Mouse (Mus musculus): ENCODE results near the gene Miga2. TPM values are rescaled to one million over a fixed set of nuclear protein-coding genes. Genes with fewer than 3 reads are reported as not detected.

Gene Miga2
- polyA plus RNA-seq (2015; fragmentation: Nextera tagmentation; extraction: Ambion mirVana) = 23.3 and 23.9 TPM in 2 replicates

DNA sequence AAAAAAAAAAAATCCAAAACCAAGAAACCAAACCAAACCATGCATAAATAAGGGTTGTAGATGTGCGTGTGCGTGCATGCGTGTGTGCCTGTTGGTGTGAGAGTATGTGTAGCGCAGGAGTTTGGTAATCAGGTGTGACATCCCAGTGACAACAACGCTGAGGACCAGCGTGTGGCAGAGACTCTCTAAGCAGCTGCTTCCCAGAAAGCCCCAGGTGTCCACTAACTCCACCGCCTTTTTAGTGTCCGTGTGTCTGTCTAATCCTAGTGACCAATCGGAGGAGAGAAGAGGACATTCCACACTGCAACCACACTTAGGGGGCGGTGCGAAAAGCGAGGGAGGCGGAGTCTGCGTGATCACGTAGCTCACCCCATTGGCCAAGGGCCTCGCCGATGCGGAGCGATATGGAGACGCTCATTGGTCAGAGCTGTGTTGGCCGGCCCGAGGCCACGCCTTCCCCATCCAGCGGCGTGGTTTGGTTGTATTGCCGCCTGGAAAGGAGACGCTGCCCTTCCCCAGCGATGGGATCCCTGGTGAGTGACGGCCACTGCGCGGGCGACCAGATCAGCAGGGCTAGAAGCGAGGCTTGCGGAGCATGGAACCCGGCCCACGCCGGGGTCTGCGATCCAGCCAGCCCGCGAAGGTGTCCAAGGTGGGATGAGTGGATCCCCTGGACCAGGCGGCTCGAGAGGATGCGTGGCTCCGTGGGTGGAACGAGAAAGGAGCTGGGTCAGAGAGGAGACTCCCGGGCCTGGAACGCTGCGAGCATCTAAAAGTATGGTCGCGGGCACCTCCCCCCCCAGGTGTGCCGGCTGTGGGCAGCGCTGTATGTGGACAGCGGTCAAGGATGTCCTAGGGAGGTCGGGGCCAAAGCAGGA is at the start of gene Miga2:
Gene Miga2 (plus strand): TSS at position 461 of the 878 bp plus-strand sequence.
- Histone ChIP-seq H3K4me1 (peaks cover 15% of the 10 kb centered on the region), H3K36me3 (peaks cover 21% of the 10 kb centered on the region), H3K9ac (peak within 1 kb of the TSS; percentile 83), H3K27ac (peak within 1 kb of the TSS; percentile 84), H3K4me3 (peak within 1 kb of the TSS; percentile 95), H3K27me3 (no peaks in the 10 kb centered on the region), H3K4me2 (peak within 1 kb of the TSS; percentile 82), H3K9me3 (no peaks in the 10 kb centered on the region)
- under 1% methylated on average over 54 of the region's 54 CpGs for WGBS
- ATAC-seq (ENCODE audit: insufficient number of reproducible peaks, low FRiP score, low TSS enrichment, low read depth) = peak; percentile 98

DNA sequence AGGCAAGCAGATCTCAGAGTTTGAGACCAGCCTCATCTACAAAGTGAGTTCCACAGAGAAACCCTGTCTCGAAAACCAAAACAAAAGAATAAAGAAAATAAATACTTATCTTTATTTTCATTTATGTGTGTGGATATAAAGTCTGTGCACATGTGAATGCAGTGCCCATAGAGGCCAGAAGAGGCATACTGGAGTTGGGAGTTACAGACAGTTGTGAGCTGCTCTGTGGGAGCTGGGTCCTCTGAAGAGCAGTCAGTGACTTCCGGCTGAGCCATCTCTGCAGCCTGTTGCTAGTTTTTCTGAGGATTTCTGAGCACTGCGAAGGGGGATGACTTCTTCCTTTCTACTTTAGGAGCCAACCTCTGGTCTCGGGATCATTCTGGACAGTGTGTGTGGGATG is 47.9 kb upstream of the Miga2 start:
- no peak overlapping the region for H3K4me2 ChIP-seq
- ATAC-seq (ENCODE audit: insufficient number of reproducible peaks, low FRiP score, low TSS enrichment, low read depth) = no peak

DNA sequence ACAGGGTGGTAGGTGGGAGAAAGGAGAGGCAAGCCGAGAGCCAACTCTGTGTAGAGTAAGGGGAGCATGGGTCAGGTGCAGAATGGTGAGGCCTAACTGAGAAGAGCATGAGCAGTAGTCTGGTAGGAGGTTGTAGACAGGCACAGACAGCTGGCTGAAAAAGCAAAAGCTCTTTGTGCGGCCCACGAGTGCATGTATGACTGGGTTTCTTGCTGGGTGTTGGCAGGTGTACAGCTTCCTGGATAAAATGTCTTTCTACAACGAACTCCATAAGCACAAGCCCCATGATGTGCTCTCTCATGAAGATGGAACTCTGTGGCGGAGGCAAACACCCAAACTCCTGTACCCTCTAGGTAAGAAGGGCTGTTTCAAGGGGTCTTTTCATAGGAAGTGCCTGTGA is 47.1 kb upstream of the Miga2 start:
- Histone ChIP-seq H3K36me3 (peaks cover 86% of the 10 kb centered on the region), H3K9ac (no peak overlapping the region), H3K4me1 (no peaks in the 10 kb centered on the region), H3K9me3 (no peaks in the 10 kb centered on the region), H3K27ac (no peak overlapping the region), H3K4me2 (no peak overlapping the region), H3K27me3 (no peaks in the 10 kb centered on the region), H3K4me3 (no peak overlapping the region)
- no peak for ATAC-seq (ENCODE audit: insufficient number of reproducible peaks, low FRiP score, low TSS enrichment, low read depth)
- 93% methylated on average over 5 of the region's 5 CpGs for WGBS

More for the DNA sequence above, 47.9 kb upstream of the Miga2 start:
- Histone ChIP-seq H3K9ac (no peak overlapping the region), H3K4me1 (no peaks in the 10 kb centered on the region), H3K36me3 (peaks cover 85% of the 10 kb centered on the region), H3K4me3 (no peak overlapping the region), H3K27ac (no peak overlapping the region), H3K27me3 (no peaks in the 10 kb centered on the region), H3K9me3 (no peaks in the 10 kb centered on the region)
- WGBS = 90% methylated on average over 4 of the region's 4 CpGs

DNA sequence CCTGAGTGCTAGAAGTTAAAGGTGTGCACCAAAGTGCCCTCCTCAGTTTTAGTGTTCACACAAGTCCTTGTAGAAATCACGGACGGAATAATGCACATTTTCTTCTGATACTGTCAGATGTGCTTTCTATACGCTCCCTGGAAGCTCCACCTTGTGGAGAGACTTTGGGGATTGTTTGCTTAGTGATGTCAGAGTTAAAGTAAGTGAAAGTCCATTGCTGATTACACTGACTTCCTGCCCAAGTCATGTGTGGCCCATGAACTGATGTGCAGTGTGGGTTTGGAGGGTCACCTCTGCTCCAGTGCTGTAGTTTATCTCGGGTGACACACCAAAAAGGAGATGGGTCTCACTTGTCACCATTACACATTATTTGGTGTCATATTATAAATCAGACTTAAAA is 44.8 kb upstream of the Miga2 start:
- Histone ChIP-seq H3K36me3 (peaks cover 86% of the 10 kb centered on the region), H3K27me3 (no peaks in the 10 kb centered on the region), H3K9ac (no peak overlapping the region), H3K4me2 (no peak overlapping the region), H3K4me1 (no peaks in the 10 kb centered on the region), H3K27ac (no peak overlapping the region), H3K9me3 (no peaks in the 10 kb centered on the region), H3K4me3 (no peak overlapping the region)
- 88% methylated on average over 4 of the region's 4 CpGs for WGBS
- ATAC-seq (ENCODE audit: insufficient number of reproducible peaks, low FRiP score, low TSS enrichment, low read depth) = no peak

DNA sequence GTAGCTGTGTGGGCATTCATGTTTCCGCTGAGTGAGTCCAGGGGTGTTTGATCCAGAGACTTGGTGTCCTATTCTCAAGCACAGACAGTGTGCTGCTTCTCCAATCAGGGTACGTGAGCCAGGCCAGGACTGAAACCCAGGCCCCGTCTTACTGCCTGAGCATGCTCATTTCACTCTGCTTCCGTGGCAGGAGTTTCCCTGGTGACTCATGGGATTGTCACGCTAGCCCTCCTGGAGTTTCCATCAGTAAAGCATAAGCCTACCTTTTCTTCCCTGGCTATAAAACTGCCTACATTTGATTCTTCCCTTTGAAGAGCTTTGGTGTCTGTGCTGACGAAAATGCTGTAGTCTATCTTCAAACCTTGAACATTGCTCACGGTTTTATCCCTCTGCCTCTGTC is 40.9 kb upstream of the Miga2 start:
- Histone ChIP-seq H3K9me3 (no peaks in the 10 kb centered on the region), H3K36me3 (peaks cover 87% of the 10 kb centered on the region), H3K4me1 (no peaks in the 10 kb centered on the region), H3K27me3 (no peaks in the 10 kb centered on the region), H3K4me3 (no peak overlapping the region), H3K9ac (no peak overlapping the region), H3K4me2 (no peak overlapping the region), H3K27ac (no peak overlapping the region)
- ATAC-seq (ENCODE audit: insufficient number of reproducible peaks, low FRiP score, low TSS enrichment, low read depth) = no peak
- 91% methylated on average over 7 of the region's 7 CpGs for WGBS

DNA sequence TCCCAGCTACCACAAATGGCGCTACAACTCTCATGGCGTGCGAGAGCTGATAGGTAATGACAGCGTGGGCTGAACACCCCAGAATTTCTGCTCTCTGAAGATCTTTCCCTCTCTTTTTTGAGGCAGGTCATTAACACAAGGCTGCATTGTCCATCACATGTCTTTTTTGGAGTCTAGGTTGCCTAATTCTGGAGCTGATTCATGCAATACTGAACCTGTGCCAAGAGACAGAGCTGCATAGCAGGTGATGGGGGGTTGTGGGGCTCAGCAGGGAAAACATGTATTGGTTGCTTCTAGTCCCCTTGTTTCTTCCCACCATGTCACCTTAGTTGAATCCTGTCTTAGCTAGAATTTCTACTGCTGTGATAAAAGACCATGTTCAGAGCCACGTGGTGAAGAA is 38.7 kb upstream of the Miga2 start:
- Histone ChIP-seq H3K36me3 (peaks cover 95% of the 10 kb centered on the region), H3K9ac (no peak overlapping the region), H3K4me3 (no peak overlapping the region), H3K4me2 (no peak overlapping the region), H3K9me3 (no peaks in the 10 kb centered on the region), H3K27me3 (no peaks in the 10 kb centered on the region), H3K27ac (no peak overlapping the region), H3K4me1 (no peaks in the 10 kb centered on the region)
- no peak for ATAC-seq (ENCODE audit: insufficient number of reproducible peaks, low FRiP score, low TSS enrichment, low read depth)
- WGBS = 92% methylated on average over 5 of the region's 5 CpGs

DNA sequence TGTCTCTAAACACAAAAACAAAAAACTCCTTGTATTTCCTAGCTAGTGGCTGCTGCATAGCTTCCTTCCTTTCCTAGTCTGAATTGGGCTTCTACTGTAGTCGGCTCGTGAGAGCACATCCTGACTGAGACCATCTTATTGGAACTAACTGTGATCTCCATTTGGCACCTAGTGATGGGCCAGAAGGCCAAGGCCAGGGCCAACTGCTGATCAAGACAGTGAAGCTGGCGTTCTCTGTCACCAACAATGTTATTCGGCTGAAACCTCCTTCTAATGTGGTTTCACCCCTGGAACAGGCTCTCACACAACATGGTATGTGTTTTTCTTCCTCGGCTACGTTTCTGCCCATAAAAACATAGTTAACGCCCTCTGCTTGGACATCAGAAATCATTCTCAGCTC is 36.8 kb upstream of the Miga2 start:
- Histone ChIP-seq H3K27me3 (no peaks in the 10 kb centered on the region), H3K9ac (no peak overlapping the region), H3K9me3 (no peaks in the 10 kb centered on the region), H3K36me3 (peaks cover 97% of the 10 kb centered on the region), H3K4me1 (no peaks in the 10 kb centered on the region), H3K27ac (no peak overlapping the region), H3K4me3 (no peak overlapping the region), H3K4me2 (no peak overlapping the region)
- 88% methylated on average over 7 of the region's 7 CpGs for WGBS
- no peak for ATAC-seq (ENCODE audit: insufficient number of reproducible peaks, low FRiP score, low TSS enrichment, low read depth)

DNA sequence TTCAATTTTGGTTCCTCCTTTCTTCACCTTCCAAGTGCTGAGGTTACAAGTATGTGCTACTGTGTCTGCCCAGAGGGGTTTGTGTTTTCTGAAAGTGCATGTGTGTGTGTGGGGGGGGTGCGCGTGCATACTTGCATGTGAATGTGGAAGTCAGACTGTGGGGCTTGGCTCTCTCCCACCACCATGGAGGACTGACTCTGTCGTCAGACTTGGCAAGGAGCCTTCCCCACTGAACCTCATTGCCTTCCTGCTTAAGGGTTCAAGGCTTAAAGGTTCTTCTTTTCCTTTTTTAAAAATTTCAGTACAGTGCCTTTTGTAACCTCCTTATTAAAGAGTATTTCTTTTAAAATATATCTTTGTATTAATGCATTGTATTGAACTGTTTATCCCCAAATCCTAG is 35.2 kb upstream of the Miga2 start:
- Histone ChIP-seq H3K27me3 (no peaks in the 10 kb centered on the region), H3K4me2 (no peak overlapping the region), H3K4me3 (no peak overlapping the region), H3K36me3 (peaks cover 97% of the 10 kb centered on the region), H3K9ac (no peak overlapping the region), H3K27ac (no peak overlapping the region), H3K9me3 (no peaks in the 10 kb centered on the region), H3K4me1 (no peaks in the 10 kb centered on the region)
- no peak for ATAC-seq (ENCODE audit: insufficient number of reproducible peaks, low FRiP score, low TSS enrichment, low read depth)
- WGBS = 87% methylated on average over 3 of the region's 3 CpGs

DNA sequence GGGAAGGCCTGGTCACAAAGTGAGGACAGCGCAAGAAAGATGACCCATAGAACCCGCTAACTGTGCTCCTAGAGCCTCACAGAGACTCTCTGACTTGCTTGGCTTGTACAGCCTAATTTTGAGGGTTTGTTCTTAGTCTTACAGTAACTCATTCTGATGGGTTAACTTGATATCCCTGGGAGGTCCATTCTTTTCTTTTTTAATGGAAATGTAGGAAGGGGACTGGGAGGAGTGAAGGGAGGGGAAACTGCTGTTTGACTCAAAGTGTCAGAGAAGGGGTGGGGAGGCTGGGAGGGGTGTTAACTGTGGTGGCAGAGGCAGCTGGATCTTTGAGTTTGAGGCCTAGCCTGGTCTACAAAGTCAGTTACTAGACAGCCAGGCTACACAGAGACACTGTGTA is 28.7 kb upstream of the Miga2 start:
- no peak overlapping the region for H3K9ac ChIP-seq
- ATAC-seq (ENCODE audit: insufficient number of reproducible peaks, low FRiP score, low TSS enrichment, low read depth) = no peak
- H3K4me1 ChIP-seq = no peaks in the 10 kb centered on the region
- H3K9me3 ChIP-seq = no peaks in the 10 kb centered on the region
- no peak overlapping the region for H3K4me2 ChIP-seq
- no peak overlapping the region for H3K27ac ChIP-seq
- no peaks in the 10 kb centered on the region for H3K27me3 ChIP-seq
- 89% methylated on average over 2 of the region's 2 CpGs for WGBS
- H3K36me3 ChIP-seq = peaks cover 97% of the 10 kb centered on the region
- H3K4me3 ChIP-seq = no peak overlapping the region

DNA sequence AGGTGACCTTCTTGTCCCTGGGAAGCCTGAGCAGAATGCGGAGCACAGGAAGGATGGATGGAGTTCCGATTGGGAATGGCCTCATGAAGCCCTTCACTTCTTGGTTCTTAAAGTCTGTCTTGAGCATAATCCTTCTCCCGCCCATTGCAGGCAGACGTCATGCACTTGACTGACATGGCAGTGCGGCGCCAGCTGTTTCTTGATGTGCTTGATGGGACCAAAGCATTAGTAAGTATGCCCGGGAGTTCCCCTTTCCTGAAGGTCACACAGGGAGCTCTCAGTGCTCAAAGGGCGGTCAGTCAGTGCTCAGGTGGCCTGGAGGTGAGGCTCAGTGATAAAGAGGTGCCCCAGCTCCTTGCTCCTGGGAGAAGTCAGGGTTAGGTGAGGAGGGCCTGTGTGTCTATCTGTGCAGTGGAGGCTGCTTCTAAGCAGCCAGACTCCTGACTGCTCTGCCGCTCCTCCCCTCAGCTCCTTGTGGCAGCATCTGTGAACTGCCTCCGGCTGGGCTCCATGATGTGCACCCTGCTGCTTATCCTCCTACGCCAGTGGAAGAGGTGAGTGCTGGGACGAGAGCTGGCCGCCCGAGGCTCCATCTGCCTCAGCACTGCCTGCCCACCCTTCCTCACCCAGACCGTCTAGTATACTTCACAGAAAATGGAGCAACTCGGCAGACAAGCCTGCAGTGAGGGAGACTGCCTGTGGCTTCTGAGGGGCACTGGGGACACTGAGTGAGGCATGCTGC is 27.7 kb upstream of the Miga2 start:
- Histone ChIP-seq H3K36me3 (peaks cover 95% of the 10 kb centered on the region), H3K4me3 (no peak overlapping the region), H3K4me1 (no peaks in the 10 kb centered on the region), H3K27me3 (no peaks in the 10 kb centered on the region), H3K27ac (no peak overlapping the region), H3K9ac (no peak overlapping the region), H3K4me2 (no peak overlapping the region), H3K9me3 (no peaks in the 10 kb centered on the region)
- 81% methylated on average over 16 of the region's 16 CpGs for WGBS
- no peak for ATAC-seq (ENCODE audit: insufficient number of reproducible peaks, low FRiP score, low TSS enrichment, low read depth)

DNA sequence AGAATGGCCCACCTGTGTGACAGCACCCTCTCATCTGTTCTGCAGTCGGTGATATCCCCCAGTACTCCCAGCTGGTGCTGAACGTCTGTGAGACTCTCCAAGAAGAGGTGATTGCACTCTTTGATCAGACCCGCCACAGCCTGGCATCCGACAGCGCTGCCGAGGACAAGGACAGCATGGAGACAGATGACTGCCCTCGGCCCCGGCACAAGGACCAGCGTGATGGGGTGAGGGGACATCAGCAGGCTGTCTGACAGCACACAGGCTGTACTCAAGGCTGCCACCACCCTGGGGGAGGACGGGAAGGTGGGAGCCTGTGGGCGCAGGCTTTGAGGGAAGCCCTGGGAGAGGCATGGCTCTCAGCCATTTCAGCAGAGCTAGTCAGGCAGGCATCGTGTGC is 26.9 kb upstream of the Miga2 start:
- no peaks in the 10 kb centered on the region for H3K9me3 ChIP-seq
- no peak for ATAC-seq (ENCODE audit: insufficient number of reproducible peaks, low FRiP score, low TSS enrichment, low read depth)
- no peak overlapping the region for H3K4me3 ChIP-seq
- H3K36me3 ChIP-seq = peaks cover 95% of the 10 kb centered on the region
- H3K4me2 ChIP-seq = no peak overlapping the region
- no peaks in the 10 kb centered on the region for H3K4me1 ChIP-seq
- H3K9ac ChIP-seq = no peak overlapping the region
- WGBS = 73% methylated on average over 12 of the region's 12 CpGs
- no peak overlapping the region for H3K27ac ChIP-seq
- no peaks in the 10 kb centered on the region for H3K27me3 ChIP-seq

DNA sequence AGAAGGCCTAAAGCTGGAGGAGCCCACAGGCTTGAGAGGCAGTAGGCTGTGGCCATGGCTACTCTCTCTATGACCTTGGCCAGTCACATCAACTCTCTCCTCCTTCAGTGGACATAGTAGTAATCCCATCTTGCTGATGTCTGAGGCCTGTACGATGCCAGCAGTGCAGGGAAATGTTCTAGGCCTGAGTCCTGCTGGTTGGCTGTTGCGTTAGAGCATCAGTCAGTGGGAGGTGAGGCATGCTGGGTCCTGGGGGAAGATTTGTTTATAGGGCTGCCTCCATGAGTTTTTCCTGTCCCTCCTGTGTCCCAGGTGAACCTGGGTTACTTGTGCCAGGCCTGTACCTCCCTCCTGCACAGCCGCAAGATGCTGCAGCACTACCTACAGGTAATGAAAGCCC is 22.0 kb upstream of the Miga2 start:
- ATAC-seq (ENCODE audit: insufficient number of reproducible peaks, low FRiP score, low TSS enrichment, low read depth) = no peak
- peaks cover 95% of the 10 kb centered on the region for H3K36me3 ChIP-seq
- H3K4me2 ChIP-seq = no peak overlapping the region
- no peak overlapping the region for H3K9ac ChIP-seq
- H3K4me3 ChIP-seq = no peak overlapping the region
- H3K9me3 ChIP-seq = no peaks in the 10 kb centered on the region
- no peaks in the 10 kb centered on the region for H3K4me1 ChIP-seq
- no peak overlapping the region for H3K27ac ChIP-seq
- WGBS = 92% methylated on average over 3 of the region's 3 CpGs
- H3K27me3 ChIP-seq = no peaks in the 10 kb centered on the region
